Mouse (Mus musculus) forebrain, embryonic 10.5 days (tissue): ENCODE results near the gene Ccdc155. TPM values are rescaled to one million over a fixed set of nuclear protein-coding genes. Genes with fewer than 3 reads are reported as not detected.

Experiments used
- DNase-seq: peaks from one replicate; pipeline ENCODE4 v3.0.0-alpha.2; 2017; ENCODE audit warnings: low spot score; ENCODE audit errors: extremely low spot score
- H3K27ac ChIP-seq: fragments of 300-500 bp; sonication (generic); 2 replicates; pipeline ENCODE4 v1.5.1; 2016; ENCODE audit warnings: mild to moderate bottlenecking
- H3K27me3 ChIP-seq: fragments of 300-500 bp; sonication (generic); 2 replicates; pipeline ENCODE4 v1.6.1; 2016; ENCODE audit warnings: mild to moderate bottlenecking; ENCODE audit not compliant: poor library complexity, severe bottlenecking
- H3K36me3 ChIP-seq: fragments of 300-500 bp; sonication (generic); replicated peaks from 2 replicates; pipeline ENCODE4 v1.6.1; 2016; ENCODE audit warnings: mild to moderate bottlenecking, moderate library complexity
- H3K4me1 ChIP-seq: fragments of 300-500 bp; sonication (generic); 2 replicates; pipeline ENCODE4 v1.6.1; 2016
- H3K4me3 ChIP-seq: fragments of 300-500 bp; sonication (generic); 2 replicates; pipeline ENCODE4 v1.5.1; 2016; ENCODE audit warnings: mild to moderate bottlenecking, moderate library complexity
- H3K9me3 ChIP-seq: fragments of 300-500 bp; sonication (generic); 2 replicates; pipeline ENCODE4 v1.6.1; 2016; ENCODE audit warnings: mild to moderate bottlenecking, moderate library complexity
- WGBS: fragments of 180-500 bp; shearing (Covaris S2); methylation state at CpG from one replicate; pipeline ENCODE4 v1.1.7; 2016; 5-methylcytosine and 5-hydroxymethylcytosine counted together
- polyA plus RNA-seq: library from polyadenylated mRNA; unstranded; fragments of >200 nt; fragmentation: Nextera tagmentation; extraction: Ambion mirVana; gene quantifications from 2 replicates; pipeline ENCODE4 v1.2.1, GENCODE M21; 2016

The Ccdc155 gene
- polyA plus RNA-seq, 1 experiment from 2014 or later: 0.66 TPM

DNA sequence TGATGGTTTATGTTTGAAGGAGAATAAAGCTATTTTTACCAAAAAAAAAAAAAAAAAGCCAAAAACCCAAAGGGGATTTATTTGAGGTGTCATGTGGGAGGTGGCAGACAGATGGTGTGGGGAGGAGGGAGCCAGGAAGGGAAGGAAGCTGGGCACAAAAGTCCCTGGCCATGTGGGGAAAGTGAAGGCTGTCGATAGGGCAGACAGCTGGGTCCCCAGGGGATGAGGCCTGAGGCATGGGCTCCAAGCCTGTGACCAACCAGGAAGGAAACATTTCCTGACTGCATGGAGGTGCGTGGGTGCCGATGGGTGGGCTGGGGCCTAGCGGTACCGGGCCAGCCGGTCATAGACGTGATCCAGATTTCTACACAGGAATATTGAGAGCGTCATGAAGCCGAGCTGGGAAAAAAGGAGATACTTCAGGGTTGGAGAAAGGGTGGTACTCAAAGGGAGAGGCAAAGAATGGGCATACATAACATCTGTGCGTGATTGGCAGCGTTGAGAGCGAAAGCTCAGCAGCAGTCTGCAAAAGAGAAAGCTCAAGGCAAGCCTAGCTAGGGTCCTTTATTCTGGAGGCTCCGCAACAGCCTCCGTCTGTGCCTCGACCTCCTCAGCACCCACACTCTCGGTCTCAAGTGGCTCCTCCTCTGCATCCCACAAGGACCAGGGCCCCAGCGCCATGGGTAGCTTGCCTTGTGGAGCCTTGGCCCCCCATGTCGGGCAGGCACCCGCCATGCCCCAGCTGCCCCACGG, 29.1 kb upstream of the Ccdc155 start:
- Histone ChIP-seq H3K27me3 (peaks cover 54% of the 10 kb centered on the region), H3K27ac (peak overlapping the region; percentile 56), H3K4me1 (peaks cover 49% of the 10 kb centered on the region), H3K4me3 (peak overlapping the region; percentile 43), H3K9me3 (no peaks in the 10 kb centered on the region), H3K36me3 (peaks cover 56% of the 10 kb centered on the region)
- peak; percentile 45 for DNase-seq
- WGBS: 31% methylated on average over 20 of the region's 20 CpGs

DNA sequence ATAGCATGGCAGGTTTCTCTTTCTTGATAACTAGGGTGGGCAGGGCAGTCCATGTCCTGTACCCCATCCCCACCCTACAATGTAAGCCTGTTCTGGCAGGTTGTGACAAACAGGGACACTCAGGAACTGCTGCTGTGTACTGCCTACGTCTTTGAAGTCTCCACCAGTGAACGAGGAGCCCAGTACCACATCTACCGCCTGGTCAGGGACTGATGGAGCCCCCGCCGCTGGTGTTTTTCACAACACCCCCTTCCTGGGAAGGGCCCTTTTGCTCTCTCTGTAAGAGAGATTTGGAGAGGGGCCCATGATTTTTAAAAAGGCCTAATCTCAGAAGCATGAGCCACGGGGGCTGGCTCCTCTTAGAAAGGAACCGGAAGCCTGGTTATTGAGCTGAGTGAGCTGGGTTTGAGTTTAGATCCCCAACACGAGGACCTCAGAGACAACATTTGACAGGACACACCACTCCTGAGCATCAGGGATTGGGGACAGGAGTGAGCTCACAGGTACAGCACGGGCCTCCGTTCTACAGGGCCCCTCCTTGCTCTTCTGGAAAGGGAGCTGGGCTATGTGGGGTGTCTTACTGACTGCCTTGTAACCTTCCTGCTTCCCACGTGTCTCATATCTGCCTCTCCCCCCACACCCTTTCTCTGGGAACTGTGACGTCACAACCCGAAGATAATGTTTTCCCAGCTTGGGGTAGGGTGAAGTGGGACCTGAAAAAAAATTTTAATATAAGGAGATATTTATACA, 28.2 kb upstream of the Ccdc155 start:
- no peak overlapping the region for H3K27ac ChIP-seq
- H3K27me3 ChIP-seq: peaks cover 45% of the 10 kb centered on the region
- DNase-seq: no peak
- 82% methylated on average over 13 of the region's 13 CpGs for WGBS
- no peak overlapping the region for H3K4me3 ChIP-seq
- peaks cover 45% of the 10 kb centered on the region for H3K4me1 ChIP-seq
- no peaks in the 10 kb centered on the region for H3K9me3 ChIP-seq
- H3K36me3 ChIP-seq: peaks cover 64% of the 10 kb centered on the region

DNA sequence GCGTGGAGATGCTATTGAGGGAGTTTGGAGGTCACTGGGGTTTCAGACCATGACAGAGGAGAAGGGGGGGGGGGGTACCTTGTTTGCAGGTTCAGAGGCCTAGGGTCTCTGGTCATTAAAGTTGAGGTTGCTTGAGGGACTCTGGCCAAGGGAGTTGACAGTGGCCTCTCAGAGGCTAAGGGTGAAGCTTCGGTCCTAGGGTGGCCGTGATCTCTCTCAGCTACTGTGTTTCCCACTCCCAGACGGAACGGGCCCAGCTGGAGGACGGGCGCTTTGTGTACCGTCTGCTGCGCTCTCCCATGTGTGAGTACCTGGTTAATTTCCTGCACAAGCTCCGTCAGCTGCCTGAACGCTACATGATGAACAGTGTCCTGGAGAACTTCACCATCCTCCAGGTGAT, 27.2 kb upstream of the Ccdc155 start:
- H3K9me3 ChIP-seq: no peaks in the 10 kb centered on the region
- peaks cover 36% of the 10 kb centered on the region for H3K27me3 ChIP-seq
- peaks cover 74% of the 10 kb centered on the region for H3K36me3 ChIP-seq
- H3K27ac ChIP-seq: no peak overlapping the region
- H3K4me1 ChIP-seq: peaks cover 43% of the 10 kb centered on the region
- WGBS: 95% methylated on average over 11 of the region's 11 CpGs
- no peak overlapping the region for H3K4me3 ChIP-seq
- DNase-seq: peak; percentile 13

DNA sequence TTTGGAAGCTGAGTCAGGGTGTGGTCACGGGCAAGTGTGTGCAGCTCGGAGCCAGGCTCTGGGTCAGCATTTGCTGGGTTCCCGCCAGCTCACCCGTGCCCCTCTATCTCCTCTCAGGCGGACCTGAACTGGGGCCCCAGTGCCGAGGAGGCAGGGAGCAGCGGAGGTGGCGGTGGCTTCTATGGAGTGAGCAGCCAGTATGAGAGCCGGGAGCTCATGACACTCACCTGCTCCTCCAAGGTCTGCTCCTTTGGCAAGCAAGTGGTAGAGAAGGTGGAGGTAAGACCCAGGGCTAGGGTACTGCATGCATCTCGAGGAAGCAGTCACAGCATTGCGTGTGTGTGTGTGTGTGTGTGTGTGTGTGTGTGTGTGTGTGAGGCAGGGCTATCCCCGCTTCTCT, 26.5 kb upstream of the Ccdc155 start:
- peaks cover 28% of the 10 kb centered on the region for H3K27me3 ChIP-seq
- H3K27ac ChIP-seq: no peak overlapping the region
- H3K36me3 ChIP-seq: peaks cover 81% of the 10 kb centered on the region
- DNase-seq: no peak
- H3K4me1 ChIP-seq: peaks cover 42% of the 10 kb centered on the region
- H3K9me3 ChIP-seq: no peaks in the 10 kb centered on the region
- 94% methylated on average over 12 of the region's 12 CpGs for WGBS
- H3K4me3 ChIP-seq: no peak overlapping the region

DNA sequence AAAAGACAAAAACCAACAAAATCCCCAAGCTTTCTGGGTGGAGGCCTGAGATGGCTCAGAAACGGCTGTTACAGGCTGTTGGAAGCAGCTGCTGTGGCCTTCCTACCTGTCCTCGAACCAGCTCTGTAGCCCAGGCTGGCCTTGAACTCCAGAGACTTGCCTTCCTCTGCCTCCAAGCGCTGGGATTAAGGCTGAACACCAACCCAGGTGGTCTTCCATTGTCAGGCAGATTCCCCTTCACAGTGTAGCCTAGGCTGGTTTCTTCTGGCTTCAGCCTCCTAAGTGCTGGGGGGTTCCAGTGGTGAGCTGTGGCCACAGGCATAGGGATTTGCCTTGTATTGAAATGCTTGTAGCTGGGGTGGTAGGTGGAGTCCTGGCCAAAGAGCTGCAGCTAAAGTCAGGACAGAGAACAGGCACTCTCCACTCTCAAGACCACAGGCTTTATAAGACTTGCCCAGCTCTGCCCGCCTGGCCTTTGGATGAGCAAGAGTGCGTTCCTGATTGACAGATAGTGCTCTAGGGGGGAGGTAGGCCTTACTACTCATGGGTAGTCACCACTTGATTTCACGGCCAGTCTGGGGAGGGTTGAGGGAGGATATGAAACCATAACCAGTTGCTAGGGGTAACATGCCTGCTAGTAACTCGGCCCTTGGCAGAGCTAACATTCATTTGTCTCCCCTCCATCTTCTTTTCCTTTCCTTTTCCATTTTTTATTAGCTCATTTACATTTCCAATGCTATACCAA, 24.9 kb upstream of the Ccdc155 start:
- DNase-seq: no peak
- Histone ChIP-seq H3K4me1 (peaks cover 27% of the 10 kb centered on the region), H3K27me3 (peaks cover 19% of the 10 kb centered on the region), H3K4me3 (no peak overlapping the region), H3K9me3 (no peaks in the 10 kb centered on the region), H3K27ac (no peak overlapping the region), H3K36me3 (peaks cover 97% of the 10 kb centered on the region)
- 89% methylated on average over 7 of the region's 7 CpGs for WGBS

DNA sequence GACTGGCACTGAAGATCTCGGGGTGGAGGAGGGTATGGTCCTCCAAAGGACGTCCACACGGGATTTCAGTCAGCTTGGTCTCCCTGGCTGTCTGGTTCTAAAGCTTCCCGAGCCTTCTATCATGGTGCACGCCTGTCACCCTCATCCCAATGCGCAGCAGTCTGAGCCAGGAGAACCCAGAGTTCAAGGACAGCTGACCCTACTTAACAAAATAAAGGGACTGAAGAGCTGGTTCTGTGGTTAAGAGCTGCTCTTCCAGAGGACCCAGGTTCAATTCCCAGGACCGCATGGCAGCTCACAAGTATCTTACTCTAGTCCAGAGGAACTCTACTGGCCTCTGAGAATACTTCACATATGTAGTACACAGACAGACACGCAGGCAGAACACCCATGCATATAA, 24.4 kb upstream of the Ccdc155 start:
- H3K36me3 ChIP-seq: peaks cover 100% of the 10 kb centered on the region
- no peak for DNase-seq
- H3K4me1 ChIP-seq: peaks cover 21% of the 10 kb centered on the region
- H3K4me3 ChIP-seq: no peak overlapping the region
- no peak overlapping the region for H3K27ac ChIP-seq
- no peaks in the 10 kb centered on the region for H3K9me3 ChIP-seq
- WGBS: 97% methylated on average over 8 of the region's 8 CpGs
- H3K27me3 ChIP-seq: peaks cover 15% of the 10 kb centered on the region

DNA sequence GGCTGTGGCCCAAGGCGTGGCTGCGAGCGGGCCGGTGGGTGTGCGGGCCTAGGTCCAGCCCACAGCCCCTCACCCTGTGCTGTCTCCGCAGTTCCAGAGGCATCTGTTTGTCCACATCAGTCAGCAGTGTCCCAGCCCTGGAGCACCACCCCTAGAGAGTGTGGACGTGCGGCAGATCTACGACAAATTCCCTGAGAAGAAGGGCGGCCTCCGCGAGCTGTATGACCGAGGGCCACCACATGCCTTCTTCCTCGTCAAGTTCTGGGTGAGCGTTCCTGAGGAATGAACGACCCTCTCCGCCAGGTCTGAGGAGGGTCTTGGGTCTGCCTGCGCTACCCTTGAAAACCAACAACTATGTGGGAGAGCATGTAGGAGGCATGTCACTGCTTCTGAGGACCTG, 23.9 kb upstream of the Ccdc155 start:
- 96% methylated on average over 18 of the region's 18 CpGs for WGBS
- Histone ChIP-seq H3K9me3 (no peaks in the 10 kb centered on the region), H3K4me3 (no peak overlapping the region), H3K27ac (no peak overlapping the region), H3K4me1 (peaks cover 16% of the 10 kb centered on the region), H3K27me3 (peaks cover 10% of the 10 kb centered on the region), H3K36me3 (peaks cover 100% of the 10 kb centered on the region)
- DNase-seq: no peak

DNA sequence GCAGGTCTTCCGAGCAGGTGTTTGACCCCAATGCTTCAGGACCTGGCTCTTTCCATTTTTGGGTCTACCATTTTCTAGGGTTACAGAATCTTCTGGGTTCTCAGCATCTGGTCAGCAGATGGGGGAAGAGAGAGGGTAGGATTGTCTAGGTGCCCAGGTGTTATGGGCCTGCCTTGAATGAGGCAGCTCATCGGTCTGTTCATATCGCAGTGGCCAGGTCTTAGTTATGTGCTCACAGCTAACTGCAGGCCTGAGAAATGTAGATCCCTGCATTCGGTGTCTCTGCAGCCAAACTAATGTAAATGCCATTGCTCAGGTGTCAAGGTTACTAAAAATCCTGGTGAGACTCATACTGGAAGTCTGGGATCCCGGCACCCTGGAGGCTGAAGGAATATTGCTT, 21.7 kb upstream of the Ccdc155 start:
- Histone ChIP-seq H3K4me1 (peaks cover 4% of the 10 kb centered on the region; the same call in 1 of the 2 replicates), H3K36me3 (peaks cover 100% of the 10 kb centered on the region), H3K27me3 (no peaks in the 10 kb centered on the region), H3K9me3 (no peaks in the 10 kb centered on the region), H3K27ac (no peak overlapping the region), H3K4me3 (no peak overlapping the region)
- 98% methylated on average over 5 of the region's 5 CpGs for WGBS
- no peak for DNase-seq

DNA sequence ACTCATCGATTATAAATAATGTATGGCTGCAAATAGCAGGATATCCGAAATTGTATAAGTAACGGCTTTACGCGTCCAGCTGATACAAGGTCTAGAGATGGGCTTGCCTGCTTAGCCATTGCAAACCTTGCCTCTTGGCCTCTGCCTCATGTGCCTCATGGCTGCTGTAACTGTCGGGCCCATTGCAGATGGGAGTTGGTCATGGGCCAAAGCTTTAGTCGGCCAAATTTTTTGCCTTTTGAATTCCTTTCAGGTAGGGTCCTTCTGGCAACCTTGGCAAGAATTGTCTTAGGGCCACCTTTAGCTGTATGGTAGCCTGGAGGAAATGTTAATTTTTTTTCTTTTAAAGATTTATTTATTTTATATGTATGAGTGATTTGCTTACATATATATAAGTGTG, 20.1 kb upstream of the Ccdc155 start:
- no peak for DNase-seq
- Histone ChIP-seq H3K4me1 (peaks cover 13% of the 10 kb centered on the region), H3K27me3 (no peaks in the 10 kb centered on the region), H3K4me3 (no peak overlapping the region), H3K36me3 (peaks cover 100% of the 10 kb centered on the region), H3K9me3 (no peaks in the 10 kb centered on the region; the same call in 1 of the 2 replicates), H3K27ac (no peak overlapping the region)
- WGBS: 90% methylated on average over 7 of the region's 7 CpGs

DNA sequence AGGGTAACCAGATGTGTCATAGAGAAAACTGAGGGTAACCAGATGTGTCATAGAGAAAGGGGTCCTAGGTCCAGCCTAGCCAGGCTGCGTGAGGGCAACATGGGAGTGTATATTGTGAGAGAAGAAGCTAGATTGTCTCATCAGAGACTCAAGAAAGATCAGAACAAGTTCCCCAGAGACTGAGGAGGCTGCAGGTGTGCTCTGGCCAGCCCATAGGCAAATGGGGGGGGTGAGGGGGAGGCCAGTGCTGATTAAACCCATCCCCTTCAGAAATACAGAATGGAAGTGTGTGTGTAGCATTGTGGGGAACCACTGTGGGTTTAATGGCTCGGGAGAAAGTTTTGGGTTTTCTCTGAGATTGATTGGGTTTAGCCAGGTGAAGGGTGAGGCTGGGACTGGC, 17.0 kb upstream of the Ccdc155 start:
- H3K9me3 ChIP-seq: no peaks in the 10 kb centered on the region; the same call in 1 of the 2 replicates
- 91% methylated on average over 2 of the region's 2 CpGs for WGBS
- no peaks in the 10 kb centered on the region for H3K27me3 ChIP-seq
- DNase-seq: no peak
- peaks cover 99% of the 10 kb centered on the region for H3K36me3 ChIP-seq
- H3K4me1 ChIP-seq: peaks cover 44% of the 10 kb centered on the region
- no peak overlapping the region for H3K4me3 ChIP-seq
- no peak overlapping the region for H3K27ac ChIP-seq

DNA sequence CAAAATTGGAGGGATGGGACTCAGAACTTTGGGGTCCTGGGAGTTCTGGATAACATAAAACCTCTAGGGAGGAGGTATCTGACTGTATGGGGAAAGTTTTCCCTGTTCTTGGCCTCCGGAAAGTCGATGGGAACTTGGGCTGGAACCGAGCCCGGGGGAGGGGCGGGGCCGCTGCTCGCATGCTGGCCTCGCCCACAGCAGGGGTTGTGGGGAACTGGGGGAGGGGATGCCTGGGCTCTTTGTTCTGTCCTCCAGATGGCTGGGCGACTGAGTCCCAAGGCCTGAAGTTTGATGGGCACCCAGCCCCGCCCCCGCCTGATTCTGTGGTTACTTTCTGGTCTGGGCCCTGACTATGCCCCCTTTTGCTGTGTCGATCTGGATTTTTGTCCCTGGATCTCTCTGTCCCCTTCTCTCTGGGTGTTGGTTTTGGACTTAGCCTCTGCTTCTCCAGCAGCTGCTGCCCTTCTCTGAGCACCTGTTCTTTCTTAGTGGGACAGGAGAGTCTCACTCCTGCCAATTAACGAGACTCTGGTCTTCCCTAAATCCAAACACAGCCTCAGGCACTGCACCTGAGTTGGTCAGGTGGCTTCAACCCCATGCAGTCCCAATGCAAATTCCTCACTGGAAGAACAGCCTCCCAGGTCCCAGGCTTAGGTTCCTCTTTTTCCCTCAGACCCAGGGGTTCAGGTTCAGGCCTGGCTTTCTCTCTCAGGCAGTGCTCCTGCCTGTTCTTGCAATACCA, 11.9 kb upstream of the Ccdc155 start:
- WGBS: under 1% methylated on average over 13 of the region's 13 CpGs
- peak overlapping the region; percentile 100 for H3K27ac ChIP-seq
- peak; percentile 92 for DNase-seq

More for the DNA sequence above, 11.9 kb upstream of the Ccdc155 start:
- Histone ChIP-seq H3K27me3 (peaks cover 22% of the 10 kb centered on the region), H3K4me1 (peaks cover 69% of the 10 kb centered on the region), H3K9me3 (no peaks in the 10 kb centered on the region; the same call in 1 of the 2 replicates), H3K36me3 (peaks cover 48% of the 10 kb centered on the region), H3K4me3 (peak overlapping the region; percentile 87)
